Comparison of ENCODE assay signal across 13 mouse cellular contexts in genomic region chr15:101293025-101293621, GRCm38 (mm10). TPM values are rescaled to one million over a fixed set of nuclear protein-coding genes. Genes with fewer than 3 reads are reported as not detected.
A peak's percentile ranks its signal among the peaks of the same experiment; 100 is the strongest.
DNase-seq lines count a peak whose midpoint lies in the region; ATAC-seq lines count a peak whose summit lies in the region.
"Had no signal": no experiment of that assay in that cellular context is flagged by ENCODE, and none has a peak within 500 bp of the region (broad histone marks: within the 10 kb centered on the region; RNA-seq: fewer than 3 reads in every experiment).

Gene 6030408B16Rik (plus strand): TSS chr15:101293212.

- H3K4me3 ChIP-seq in heart, embryonic 13.5 days = peak within 1 kb of the TSS; percentile 11; the same call in 1 of the 2 replicates
- H3K4me3 ChIP-seq in midbrain, embryonic 13.5 days (replicated peaks) = no peak within 1 kb of the TSS
- H3K4me3 ChIP-seq in midbrain, embryonic 10.5 days = no peak within 1 kb of the TSS
- H3K4me3 ChIP-seq in intestine, embryonic 16.5 days (ENCODE audit: low read length) = peak within 1 kb of the TSS; percentile 6; the same call in 1 of the 2 replicates

- peaks cover 42% of the 10 kb centered on the region for H3K36me3 ChIP-seq in heart, embryonic 13.5 days
- H3K36me3 ChIP-seq in midbrain, embryonic 13.5 days = peaks cover 49% of the 10 kb centered on the region
- H3K36me3 ChIP-seq in midbrain, embryonic 10.5 days = peaks cover 45% of the 10 kb centered on the region
- H3K36me3 ChIP-seq in intestine, embryonic 16.5 days (ENCODE audit: control insufficient read depth, insufficient read depth, low read length) = peaks cover 10% of the 10 kb centered on the region; the same call in 1 of the 2 replicates

- peaks cover 22% of the 10 kb centered on the region for H3K4me1 ChIP-seq in heart, embryonic 13.5 days
- H3K4me1 ChIP-seq in midbrain, embryonic 13.5 days (replicated peaks) = peaks cover under 1% of the 10 kb centered on the region; the same call in 1 of the 2 replicates
- peaks cover 4% of the 10 kb centered on the region for H3K4me1 ChIP-seq in midbrain, embryonic 10.5 days
- peaks cover 6% of the 10 kb centered on the region; the same call in 1 of the 2 replicates for H3K4me1 ChIP-seq in intestine, embryonic 16.5 days (ENCODE audit: control insufficient read depth, insufficient read depth, low read length)

- no peaks in the 10 kb centered on the region for H3K9me3 ChIP-seq in heart, embryonic 13.5 days
- H3K9me3 ChIP-seq in midbrain, embryonic 13.5 days = no peaks in the 10 kb centered on the region
- no peaks in the 10 kb centered on the region for H3K9me3 ChIP-seq in midbrain, embryonic 10.5 days (replicated peaks)
- H3K9me3 ChIP-seq in intestine, embryonic 16.5 days (ENCODE audit: control insufficient read depth, low read length) = no peaks in the 10 kb centered on the region

- H3K4me2 ChIP-seq in heart, embryonic 13.5 days = peak within 1 kb of the TSS; percentile 40
- no peak within 1 kb of the TSS for H3K4me2 ChIP-seq in midbrain, embryonic 13.5 days (replicated peaks)
- no peak within 1 kb of the TSS for H3K4me2 ChIP-seq in intestine, embryonic 16.5 days (ENCODE audit: low read depth, low read length)

- no peak for ATAC-seq in heart, embryonic 13.5 days (ENCODE audit: extremely low read depth, insufficient number of reproducible peaks, low FRiP score, low TSS enrichment)
- no peak for ATAC-seq in midbrain, embryonic 13.5 days
- 0 out of 2 replicates have a peak, but pooled peaks have one; percentile 19 for ATAC-seq in intestine, embryonic 16.5 days
- ATAC-seq: CD4-positive, CD25-positive, alpha-beta regulatory T cell, adult 4 months; hindbrain, postnatal 0 days had no signal

- no peaks in the 10 kb centered on the region for H3K27me3 ChIP-seq in heart, embryonic 13.5 days (replicated peaks)
- no peaks in the 10 kb centered on the region for H3K27me3 ChIP-seq in midbrain, embryonic 13.5 days
- no peaks in the 10 kb centered on the region for H3K27me3 ChIP-seq in midbrain, embryonic 10.5 days (ENCODE audit: low read depth, poor library complexity, severe bottlenecking)
- H3K27me3 ChIP-seq in intestine, embryonic 16.5 days (replicated peaks; ENCODE audit: control insufficient read depth, insufficient read depth, low read length) = no peaks in the 10 kb centered on the region

- H3K27ac ChIP-seq in heart, embryonic 13.5 days (replicated peaks) = peak within 1 kb of the TSS; percentile 39; the same call in 1 of the 2 replicates
- no peak within 1 kb of the TSS for H3K27ac ChIP-seq in midbrain, embryonic 13.5 days
- no peak within 1 kb of the TSS for H3K27ac ChIP-seq in midbrain, embryonic 10.5 days (replicated peaks)
- peak within 1 kb of the TSS; percentile 15 for H3K27ac ChIP-seq in intestine, embryonic 16.5 days (ENCODE audit: low read length)
- H3K27ac ChIP-seq: hindbrain, postnatal 0 days had no signal

- no peak for DNase-seq in heart, postnatal 36 days
- no peak for DNase-seq in midbrain, embryonic 10.5 days (ENCODE audit: low spot score)
- DNase-seq in testis, postnatal 14 days (ENCODE audit: low spot score) = peak; percentile 55
- DNase-seq in thymus, postnatal 36 days = no peak
- no peak for DNase-seq in spleen, postnatal 4 days (ENCODE audit: low spot score in 2 of 2)
- DNase-seq: left cerebral cortex, postnatal 4 days; retina, postnatal 1 day; thymus, adult 18-20 months had no signal

- H3K9ac ChIP-seq in heart, embryonic 13.5 days = peak within 1 kb of the TSS; percentile 41
- 0 out of 2 replicates have a peak within 1 kb of the TSS, but pooled peaks have one; percentile 1 for H3K9ac ChIP-seq in midbrain, embryonic 13.5 days (replicated peaks)
- peak within 1 kb of the TSS; percentile 52 for H3K9ac ChIP-seq in intestine, embryonic 16.5 days (ENCODE audit: low read depth, low read length)

- 38% methylated on average over 18 of the region's 18 CpGs for WGBS in heart, embryonic 13.5 days
- 72% methylated on average over 18 of the region's 18 CpGs for WGBS in midbrain, embryonic 13.5 days
- 70% methylated on average over 18 of the region's 18 CpGs for WGBS in midbrain, embryonic 10.5 days
- WGBS in intestine, embryonic 16.5 days = 52% methylated on average over 18 of the region's 18 CpGs

- intact Hi-C loops in heart, postnatal 36 days (cut with DNase I) = no loop called here

RNA-seq across cellular contexts. Expression of gene 6030408B16Rik, which starts in this region (rescaled TPM):
- 2.4 and 3.0 TPM in 2 replicates for polyA plus RNA-seq in heart, embryonic 13.5 days (2015; fragmentation: Nextera tagmentation; extraction: Ambion mirVana)
- total RNA-seq in heart, postnatal 36 days (2021) = 1 to 10 TPM in 1 of 2 experiments, under 1 TPM in 1; 0.94 to 1.4 TPM
- 0.26 and 0.46 TPM in 2 replicates for polyA plus RNA-seq in midbrain, embryonic 13.5 days (2015; fragmentation: Nextera tagmentation; extraction: Ambion mirVana)
- 0.06 and 0.22 TPM in 2 replicates for polyA plus RNA-seq in midbrain, embryonic 10.5 days (2016; fragmentation: Nextera tagmentation; extraction: Ambion mirVana)
- 3.6 and 4.4 TPM in 2 replicates for polyA plus RNA-seq in intestine, embryonic 16.5 days (2015; fragmentation: Nextera tagmentation; extraction: Ambion mirVana)
- total RNA-seq: hindbrain, postnatal 0 days had no signal
- polyA plus RNA-seq: CD4-positive, CD25-positive, alpha-beta regulatory T cell, adult 4 months had no signal

Comparison
In these comparisons a context has a peak if more than half of its experiments do, and no peak if none do; other contexts are left out.
1. H3K27ac ChIP-seq: peak in heart, embryonic 13.5 days (single experiment) and intestine, embryonic 16.5 days (single experiment); none in midbrain, embryonic 13.5 days (single experiment) and midbrain, embryonic 10.5 days (single experiment).
2. H3K4me3 ChIP-seq: peak in heart, embryonic 13.5 days (single experiment) and intestine, embryonic 16.5 days (single experiment); none in midbrain, embryonic 13.5 days (single experiment) and midbrain, embryonic 10.5 days (single experiment).
3. H3K9ac ChIP-seq: peak in every context shown above with its lines; median percentile 52 in intestine, embryonic 16.5 days; 41 in heart, embryonic 13.5 days; 1 in midbrain, embryonic 13.5 days.